Mouse (Mus musculus) embryonic facial prominence, embryonic 14.5 days (tissue): ENCODE results near the gene Mapk8ip3. TPM values are rescaled to one million over a fixed set of nuclear protein-coding genes. Genes with fewer than 3 reads are reported as not detected.

Experiments
- ATAC-seq: fragments of 200-750 bp; cut with Nextera tagmentation; 2 replicates; pipeline ENCODE4 v1.8.0; 2017; ENCODE audit warnings: low read depth, moderate number of reproducible peaks, moderate TSS enrichment
- DNase-seq: peaks from one replicate; pipeline ENCODE4 v3.0.0-alpha.2; 2015; ENCODE audit warnings: low spot score
- H3K27ac ChIP-seq: fragments of 300-500 bp; sonication (generic); replicated peaks from 2 replicates; pipeline ENCODE4 v1.5.1; 2014; ENCODE audit warnings: low read depth, mild to moderate bottlenecking, low read length, moderate library complexity
- H3K27me3 ChIP-seq: fragments of 300-500 bp; sonication (generic); replicated peaks from 2 replicates; pipeline ENCODE4 v1.6.1; 2014; ENCODE audit warnings: low read length; ENCODE audit not compliant: control insufficient read depth, insufficient read depth
- H3K36me3 ChIP-seq: fragments of 300-500 bp; sonication (generic); 2 replicates; pipeline ENCODE4 v1.6.1; 2014; ENCODE audit warnings: low read length, mixed read lengths; ENCODE audit not compliant: control insufficient read depth, insufficient read depth
- H3K4me1 ChIP-seq: fragments of 300-500 bp; sonication (generic); 2 replicates; pipeline ENCODE4 v1.6.1; 2014; ENCODE audit warnings: antibody characterized with exemption, low read length; ENCODE audit not compliant: control insufficient read depth, insufficient read depth
- H3K4me2 ChIP-seq: fragments of 300-500 bp; sonication (generic); 2 replicates; pipeline ENCODE4 v1.6.1; 2014; ENCODE audit warnings: low read depth, mild to moderate bottlenecking, low read length, moderate library complexity, mixed read lengths
- H3K4me3 ChIP-seq: fragments of 300-500 bp; sonication (generic); 2 replicates; pipeline ENCODE4 v1.5.1; 2014; ENCODE audit warnings: low read depth, mild to moderate bottlenecking, low read length
- H3K9ac ChIP-seq: fragments of 300-500 bp; sonication (generic); 2 replicates; pipeline ENCODE4 v1.6.1; 2014; ENCODE audit warnings: low read depth, mild to moderate bottlenecking, low read length, moderate library complexity, mixed read lengths
- H3K9me3 ChIP-seq: fragments of 300-500 bp; sonication (generic); 2 replicates; pipeline ENCODE4 v1.6.1; 2016; ENCODE audit warnings: low read length; ENCODE audit not compliant: control insufficient read depth
- WGBS: fragments of 180-500 bp; shearing (Covaris S2); extraction: QIAGEN DNeasy Blood & Tissue Kit; methylation state at CpG from one replicate; pipeline ENCODE4 v1.1.7; 2014; 5-methylcytosine and 5-hydroxymethylcytosine counted together
- polyA plus RNA-seq: library from polyadenylated mRNA; unstranded; fragments of >200 nt; fragmentation: Nextera tagmentation; extraction: Ambion mirVana; gene quantifications from 2 replicates; pipeline ENCODE4 v1.2.1, GENCODE M21; 2014

Mapk8ip3 gene
- polyA plus RNA-seq, 1 experiment from 2014 or later, result 34.6 TPM

GRCm38 (mm10) chr17:24893276-24893675 is 43.5 kb downstream of the Mapk8ip3 start:
- H3K36me3 ChIP-seq, result peaks cover 54% of the 10 kb centered on the region
- 0 out of 2 replicates have a peak overlapping the region, but pooled peaks have one; percentile 10 for H3K9ac ChIP-seq
- no peak overlapping the region for H3K4me3 ChIP-seq
- 86% methylated on average over 2 of the region's 2 CpGs for WGBS
- 0 out of 2 replicates have a peak overlapping the region, but pooled peaks have one; percentile 90 for H3K4me2 ChIP-seq
- H3K9me3 ChIP-seq, result no peaks in the 10 kb centered on the region
- DNase-seq (no peak), ATAC-seq (no peak)
- H3K27me3 ChIP-seq, result no peaks in the 10 kb centered on the region
- no peak overlapping the region for H3K27ac ChIP-seq
- H3K4me1 ChIP-seq, result peaks cover 10% of the 10 kb centered on the region

GRCm38 (mm10) chr17:24892785-24893184 is 44.0 kb downstream of the Mapk8ip3 start:
- no peak overlapping the region for H3K27ac ChIP-seq
- H3K36me3 ChIP-seq, result peaks cover 49% of the 10 kb centered on the region
- WGBS, result 90% methylated on average over 12 of the region's 12 CpGs
- H3K4me1 ChIP-seq, result peaks cover 12% of the 10 kb centered on the region
- no peaks in the 10 kb centered on the region for H3K9me3 ChIP-seq
- H3K9ac ChIP-seq, result no peak overlapping the region
- no peak overlapping the region for H3K4me3 ChIP-seq
- DNase-seq (no peak), ATAC-seq (no peak)
- H3K27me3 ChIP-seq, result no peaks in the 10 kb centered on the region
- H3K4me2 ChIP-seq, result no peak overlapping the region

GRCm38 (mm10) chr17:24891321-24891720 is 45.5 kb downstream of the Mapk8ip3 start:
- DNase-seq, result no peak
- H3K36me3 ChIP-seq, result peaks cover 43% of the 10 kb centered on the region
- no peak overlapping the region for H3K4me2 ChIP-seq
- no peaks in the 10 kb centered on the region for H3K27me3 ChIP-seq
- no peak overlapping the region for H3K27ac ChIP-seq
- H3K4me3 ChIP-seq, result no peak overlapping the region
- no peak overlapping the region for H3K9ac ChIP-seq
- peaks cover 20% of the 10 kb centered on the region for H3K4me1 ChIP-seq
- WGBS, result 84% methylated on average over 12 of the region's 13 CpGs
- no peak for ATAC-seq
- no peaks in the 10 kb centered on the region for H3K9me3 ChIP-seq

GRCm38 (mm10) chr17:24890151-24891092 is 46.4 kb downstream of the Mapk8ip3 start:
- Histone ChIP-seq H3K4me3 (no peak overlapping the region), H3K9me3 (no peaks in the 10 kb centered on the region), H3K9ac (no peak overlapping the region), H3K36me3 (peaks cover 43% of the 10 kb centered on the region), H3K27ac (no peak overlapping the region), H3K4me1 (peaks cover 18% of the 10 kb centered on the region), H3K4me2 (no peak overlapping the region), H3K27me3 (no peaks in the 10 kb centered on the region)
- DNase-seq (no peak), ATAC-seq (no peak)
- WGBS, result 85% methylated on average over 19 of the region's 19 CpGs

- H3K27ac ChIP-seq, result no peak overlapping the region
- DNase-seq (no peak), ATAC-seq (no peak)
- H3K4me1 ChIP-seq, result peaks cover 16% of the 10 kb centered on the region
- no peak overlapping the region for H3K4me3 ChIP-seq
- H3K27me3 ChIP-seq, result no peaks in the 10 kb centered on the region
- H3K9me3 ChIP-seq, result no peaks in the 10 kb centered on the region
- H3K36me3 ChIP-seq, result peaks cover 50% of the 10 kb centered on the region
- H3K4me2 ChIP-seq, result no peak overlapping the region
- H3K9ac ChIP-seq, result peak overlapping the region; percentile 25
- whole genome bisulfite sequencing, result 92% methylated on average over 3 of the region's 3 CpGs
Observed at GRCm38 (mm10) chr17:24888862-24889261, 47.9 kb downstream of the Mapk8ip3 start.

- no peak for DNase-seq
- Histone ChIP-seq H3K9me3 (no peaks in the 10 kb centered on the region), H3K4me1 (peaks cover 15% of the 10 kb centered on the region), H3K4me3 (peak overlapping the region; percentile 86), H3K4me2 (peak overlapping the region; percentile 93), H3K36me3 (peaks cover 52% of the 10 kb centered on the region), H3K9ac (peak overlapping the region; percentile 82), H3K27ac (no peak overlapping the region), H3K27me3 (no peaks in the 10 kb centered on the region)
- 61% methylated on average over 18 of the region's 18 CpGs for WGBS
- no peak for ATAC-seq
Observed at GRCm38 (mm10) chr17:24887291-24888080, 49.3 kb downstream of the Mapk8ip3 start.

- peaks cover 48% of the 10 kb centered on the region for H3K36me3 ChIP-seq
- H3K4me1 ChIP-seq, result peaks cover 15% of the 10 kb centered on the region
- H3K9ac ChIP-seq, result peak overlapping the region; percentile 82
- H3K4me2 ChIP-seq, result peak overlapping the region; percentile 93
- ATAC-seq (peak; percentile 3; the same call in 1 of the 2 replicates), DNase-seq (no peak)
- no peaks in the 10 kb centered on the region for H3K9me3 ChIP-seq
- no peaks in the 10 kb centered on the region for H3K27me3 ChIP-seq
- peak overlapping the region; percentile 86 for H3K4me3 ChIP-seq
- WGBS, result under 1% methylated on average over 18 of the region's 18 CpGs
- H3K27ac ChIP-seq, result peak overlapping the region; percentile 42; the same call in 1 of the 2 replicates
Observed at GRCm38 (mm10) chr17:24886932-24887271, 49.9 kb downstream of the Mapk8ip3 start.

GRCm38 (mm10) chr17:24886134-24886931 is 50.4 kb downstream of the Mapk8ip3 start, which contains the start of the genes Nubp2 and Spsb3:
TSS of gene Nubp2 (minus strand) at chr17:24886349.
TSS of gene Spsb3 (plus strand) at chr17:24886643.
- no peaks in the 10 kb centered on the region for H3K9me3 ChIP-seq
- H3K27ac ChIP-seq, result peak within 1 kb of the TSS; percentile 42; the same call in 1 of the 2 replicates
- H3K4me2 ChIP-seq, result peak within 1 kb of the TSS; percentile 93
- WGBS, result under 1% methylated on average over 58 of the region's 69 CpGs
- DNase-seq, result peak; percentile 100
- ATAC-seq, result peak; percentile 96
- peak within 1 kb of the TSS; percentile 86 for H3K4me3 ChIP-seq
- peaks cover 44% of the 10 kb centered on the region for H3K36me3 ChIP-seq
- peak within 1 kb of the TSS; percentile 82 for H3K9ac ChIP-seq
- no peaks in the 10 kb centered on the region for H3K27me3 ChIP-seq
- peaks cover 15% of the 10 kb centered on the region for H3K4me1 ChIP-seq
